Mouse (Mus musculus): ENCODE data around the gene Tns1.

DNA sequence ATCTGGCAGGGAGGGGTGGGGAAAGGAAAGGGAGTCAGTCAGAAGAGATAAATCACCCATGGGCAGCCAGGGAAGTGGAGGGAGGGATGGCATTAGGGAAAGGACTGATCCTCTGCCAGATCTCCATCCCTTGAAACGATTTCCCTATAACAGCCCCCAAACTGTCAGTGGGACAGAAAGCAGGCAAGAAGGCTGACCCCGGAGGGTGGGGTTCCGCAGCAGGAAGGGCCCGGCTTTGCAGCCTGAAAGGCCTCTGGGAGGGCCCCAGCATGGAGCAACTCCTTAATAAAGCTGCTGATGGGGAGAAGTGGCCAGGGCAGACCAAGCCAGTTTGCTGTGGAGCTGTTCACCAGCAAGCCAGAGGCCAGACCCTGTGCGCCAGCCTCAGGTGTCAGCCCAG, 151.5 kb downstream of the Tns1 start:
- TF ChIP-seq CTCF (IDR thresholded peaks at IDR 0.05), result no peak
- TF ChIP-seq EP300 (IDR thresholded peaks at IDR 0.05; ENCODE audit: insufficient read depth, low read depth, low read length), result no peak
- no peak for TF ChIP-seq POLR2A (IDR thresholded peaks at IDR 0.05; ENCODE audit: insufficient read depth, low read depth, low read length)

Data from heart, adult 2 months (tissue).